Mouse (Mus musculus) kidney, embryonic 16.5 days (tissue): ENCODE results near the gene Rbm39. TPM values are rescaled to one million over a fixed set of nuclear protein-coding genes. Genes with fewer than 3 reads are reported as not detected.
"Not testable (repeated sequence)": the region's sequence is repeated elsewhere in the genome, so short reads cannot be mapped to it uniquely, and the experiment has no call there.

Source experiments
- ATAC-seq: fragments of 200-750 bp; cut with Nextera tagmentation; 2 replicates; pipeline ENCODE4 v1.8.0; 2017; ENCODE audit warnings: moderate TSS enrichment; ENCODE audit not compliant: low FRiP score, low TSS enrichment
- H3K27ac ChIP-seq: fragments of 300-500 bp; sonication (generic); 2 replicates; pipeline ENCODE4 v1.5.1; 2014; ENCODE audit warnings: low read length
- H3K27me3 ChIP-seq: fragments of 300-500 bp; sonication (generic); 2 replicates; pipeline ENCODE4 v1.6.1; 2014; ENCODE audit warnings: low read length, control low read depth, mixed read lengths; ENCODE audit not compliant: insufficient read depth
- H3K36me3 ChIP-seq: fragments of 300-500 bp; sonication (generic); 2 replicates; pipeline ENCODE4 v1.6.1; 2014; ENCODE audit warnings: low read length, control low read depth, mixed read lengths; ENCODE audit not compliant: insufficient read depth
- H3K4me1 ChIP-seq: fragments of 300-500 bp; sonication (generic); 2 replicates; pipeline ENCODE4 v1.6.1; 2014; ENCODE audit warnings: low read length, control low read depth, mixed read lengths; ENCODE audit not compliant: insufficient read depth
- H3K4me2 ChIP-seq: fragments of 300-500 bp; sonication (generic); replicated peaks from 2 replicates; pipeline ENCODE4 v1.6.1; 2014; ENCODE audit warnings: low read depth, low read length
- H3K4me3 ChIP-seq: fragments of 300-500 bp; sonication (generic); 2 replicates; pipeline ENCODE4 v1.5.1; 2014; ENCODE audit warnings: mild to moderate bottlenecking, low read length
- H3K9ac ChIP-seq: fragments of 300-500 bp; sonication (generic); replicated peaks from 2 replicates; pipeline ENCODE4 v1.6.1; 2014; ENCODE audit warnings: low read length
- H3K9me3 ChIP-seq: fragments of 300-500 bp; sonication (generic); 2 replicates; pipeline ENCODE4 v1.6.1; 2016; ENCODE audit warnings: low read length, control low read depth
- WGBS: fragments of 180-500 bp; shearing (Covaris S2); extraction: QIAGEN DNeasy Blood & Tissue Kit; methylation state at CpG from one replicate; pipeline ENCODE4 v1.1.7; 2014; 5-methylcytosine and 5-hydroxymethylcytosine counted together
- polyA plus RNA-seq: library from polyadenylated mRNA; unstranded; fragments of >200 nt; fragmentation: Nextera tagmentation; extraction: Ambion mirVana; gene quantifications from 2 replicates; pipeline ENCODE4 v1.2.1, GENCODE M21; 2015

The Rbm39 gene
- polyA plus RNA-seq, 1 experiment from 2014 or later, result 569 TPM

- H3K27me3 ChIP-seq, result no peaks in the 10 kb centered on the region
- H3K9me3 ChIP-seq, result no peaks in the 10 kb centered on the region
- no peak overlapping the region for H3K9ac ChIP-seq
- no peak overlapping the region for H3K4me3 ChIP-seq
- no peak overlapping the region for H3K4me2 ChIP-seq
- no peaks in the 10 kb centered on the region for H3K4me1 ChIP-seq
- no peak for ATAC-seq
- H3K36me3 ChIP-seq, result 0 out of 2 replicates have a peak, but pooled peaks cover 3% of the 10 kb centered on the region
- H3K27ac ChIP-seq, result no peak overlapping the region
Measured at GRCm38 (mm10) chr2:156119566-156119965, 60.5 kb downstream of the Rbm39 start.

GRCm38 (mm10) chr2:156112080-156112423 is 68.0 kb downstream of the Rbm39 start:
- ATAC-seq, result not testable (repeated sequence)
- 22% methylated on average over 5 of the region's 5 CpGs for WGBS

GRCm38 (mm10) chr2:156111358-156112079 is 68.5 kb downstream of the Rbm39 start, which contains the start of the genes Cpne1 and Rbm12:
Cpne1 (minus strand) TSS chr2:156111965.
Rbm12 (minus strand) TSS chr2:156111978.
- peaks cover 16% of the 10 kb centered on the region for H3K4me1 ChIP-seq
- peaks cover 3% of the 10 kb centered on the region; the same call in 1 of the 2 replicates for H3K36me3 ChIP-seq
- peak within 1 kb of the TSS; percentile 93 for H3K9ac ChIP-seq
- peak within 1 kb of the TSS; percentile 76 for H3K4me2 ChIP-seq
- H3K4me3 ChIP-seq, result peak within 1 kb of the TSS; percentile 89
- WGBS, result 0% methylated on average over 68 of the region's 74 CpGs
- no peaks in the 10 kb centered on the region for H3K9me3 ChIP-seq
- peak within 1 kb of the TSS; percentile 94 for H3K27ac ChIP-seq
- no peaks in the 10 kb centered on the region for H3K27me3 ChIP-seq
- ATAC-seq, result peak; percentile 95

More at GRCm38 (mm10) chr2:156112080-156112423, 68.0 kb downstream of the Rbm39 start:
- peak overlapping the region; percentile 94 for H3K27ac ChIP-seq
- H3K9me3 ChIP-seq, H3K36me3 ChIP-seq, H3K27me3 ChIP-seq: not testable (repeated sequence)
- peak overlapping the region; percentile 93 for H3K9ac ChIP-seq
- H3K4me2 ChIP-seq, result peak overlapping the region; percentile 55
- H3K4me1 ChIP-seq, result peaks cover 14% of the 10 kb centered on the region
- peak overlapping the region; percentile 89 for H3K4me3 ChIP-seq

- under 1% methylated on average over 16 of the region's 16 CpGs for WGBS
- Histone ChIP-seq H3K9ac (peak overlapping the region; percentile 93), H3K27me3 (no peaks in the 10 kb centered on the region), H3K9me3 (no peaks in the 10 kb centered on the region), H3K4me3 (peak overlapping the region; percentile 89), H3K27ac (peak overlapping the region; percentile 94), H3K4me1 (peaks cover 16% of the 10 kb centered on the region), H3K4me2 (peak overlapping the region; percentile 76), H3K36me3 (peaks cover 3% of the 10 kb centered on the region; the same call in 1 of the 2 replicates)
- ATAC-seq, result peak; percentile 84
Measured at GRCm38 (mm10) chr2:156110627-156111357, 69.2 kb downstream of the Rbm39 start.

Other genes starting within 250 kb of the Rbm39 start
- 84.1 and 94.3 TPM in 2 replicates for gene Uqcc1, start 249.9 kb downstream of the Rbm39 start, polyA plus RNA-seq
- gene Gm15557, start 239.5 kb downstream of the Rbm39 start, polyA plus RNA-seq, result not detected in 2 replicates
- gene Gdf5, start 234.9 kb downstream of the Rbm39 start, polyA plus RNA-seq, result 0.64 and 1.3 TPM in 2 replicates
- 18.1 and 19.8 TPM in 2 replicates for gene Cep250, start 223.8 kb downstream of the Rbm39 start, polyA plus RNA-seq
- 1.4 and 2.2 TPM in 2 replicates for gene 6430550D23Rik, start 172.3 kb downstream of the Rbm39 start, polyA plus RNA-seq
- 288 and 302 TPM in 2 replicates for gene Ergic3, start 172.2 kb downstream of the Rbm39 start, polyA plus RNA-seq
- gene Fer1l4, start 127.3 kb downstream of the Rbm39 start, polyA plus RNA-seq, result 0.15 and 0.37 TPM in 2 replicates
- gene Spag4, start 115.1 kb downstream of the Rbm39 start, polyA plus RNA-seq, result 2.8 and 3.3 TPM in 2 replicates
- gene Cpne1, start 68.3 kb downstream of the Rbm39 start, polyA plus RNA-seq, result 70.6 and 75.8 TPM in 2 replicates
- 27.7 and 29.3 TPM in 2 replicates for gene Rbm12, start 68.3 kb downstream of the Rbm39 start, polyA plus RNA-seq
- 22.0 and 26.5 TPM in 2 replicates for gene Gm28036, start 53.1 kb downstream of the Rbm39 start, polyA plus RNA-seq
- 361 and 371 TPM in 2 replicates for gene Romo1, start 36.2 kb downstream of the Rbm39 start, polyA plus RNA-seq
- gene Nfs1, start 36.1 kb downstream of the Rbm39 start, polyA plus RNA-seq, result 56.1 and 60.1 TPM in 2 replicates
- gene Phf20, start 16.2 kb upstream of the Rbm39 start, polyA plus RNA-seq, result 68.2 and 82.5 TPM in 2 replicates
- gene Cnbd2, start 132.1 kb upstream of the Rbm39 start, polyA plus RNA-seq, result 5.5 and 8.1 TPM in 2 replicates
- gene Scand1, start 132.5 kb upstream of the Rbm39 start, polyA plus RNA-seq, result 48.8 and 58.0 TPM in 2 replicates
- gene Epb41l1, start 240.7 kb upstream of the Rbm39 start, polyA plus RNA-seq, result 2.1 and 2.5 TPM in 2 replicates